Mouse (Mus musculus): ENCODE results near the gene Tet2.

Tet2 gene

DNA sequence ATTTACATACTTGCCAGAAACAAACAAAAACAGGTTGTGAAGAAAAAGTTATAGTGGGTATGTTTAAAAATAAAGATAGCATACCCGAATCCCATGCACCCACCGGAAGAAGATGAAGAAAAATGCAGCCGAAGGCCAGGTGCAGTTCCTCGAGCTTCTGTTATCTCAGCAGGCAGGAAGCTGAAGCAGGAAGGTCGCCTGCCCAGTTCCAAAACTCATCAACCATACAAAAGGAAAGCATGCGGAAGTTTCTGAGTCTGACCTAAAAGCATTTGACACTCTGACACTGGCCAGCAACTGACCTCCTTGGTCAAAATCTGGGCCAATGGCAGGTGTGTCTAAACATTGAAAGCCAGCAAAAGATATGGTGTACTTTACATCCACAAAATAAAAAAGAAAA, 26.8 kb downstream of the Tet2 start:
- DNase-seq (ENCODE audit: low spot score in 2 of 2), result no peak

DNA sequence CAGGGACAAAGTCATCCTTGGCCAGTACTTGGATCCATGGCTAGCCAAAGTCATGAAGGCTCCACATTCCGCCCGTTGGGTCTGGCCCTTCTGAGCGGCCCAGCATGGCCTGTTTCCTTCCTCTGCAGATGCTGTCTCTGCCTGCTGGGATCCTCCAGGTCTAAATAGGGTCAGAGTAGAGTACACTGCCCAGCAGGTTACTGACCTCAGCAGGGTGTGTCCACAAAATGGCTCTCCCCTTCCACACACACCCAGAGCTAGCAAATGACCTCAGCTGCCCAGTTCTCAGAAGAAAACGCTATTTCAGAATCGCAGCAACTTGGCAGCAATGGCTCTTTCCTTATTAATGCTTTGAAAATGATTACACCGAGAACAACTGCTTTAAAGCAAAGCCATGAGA, 27.5 kb downstream of the Tet2 start:
- no peak for DNase-seq (ENCODE audit: low spot score in 2 of 2)

GRCm38 (mm10) chr3:133516137-133516536, 28.8 kb downstream of the Tet2 start:
- DNase-seq (ENCODE audit: low spot score in 2 of 2), result no peak

- DNase-seq (ENCODE audit: low spot score in 2 of 2), result no peak
These were observed 29.6 kb downstream of the Tet2 start for GRCm38 (mm10) chr3:133515204-133515969.

DNA sequence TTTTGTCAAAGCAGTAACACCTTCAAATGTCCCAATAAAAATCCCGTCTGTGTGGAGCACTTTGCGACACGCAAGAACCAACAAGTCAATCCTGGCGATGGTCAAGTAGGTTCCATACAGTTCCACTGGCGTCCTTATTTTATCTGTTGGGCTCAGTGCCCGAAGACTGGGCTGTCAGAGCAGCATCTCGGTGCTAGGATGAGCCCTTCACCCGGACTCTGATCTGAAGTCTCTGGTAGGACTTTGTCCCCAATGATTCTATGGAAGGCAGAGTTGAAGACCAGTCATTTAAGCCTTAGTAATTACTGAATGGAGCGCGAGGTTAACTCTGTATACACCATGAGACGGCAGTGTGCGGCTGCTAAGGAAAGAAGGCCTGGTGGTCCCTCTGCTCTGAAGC, 30.6 kb downstream of the Tet2 start:
- DNase-seq (ENCODE audit: low spot score in 2 of 2), result no peak

GRCm38 (mm10) chr3:133513475-133513874, 31.5 kb downstream of the Tet2 start:
- DNase-seq (ENCODE audit: low spot score in 2 of 2), result no peak

DNA sequence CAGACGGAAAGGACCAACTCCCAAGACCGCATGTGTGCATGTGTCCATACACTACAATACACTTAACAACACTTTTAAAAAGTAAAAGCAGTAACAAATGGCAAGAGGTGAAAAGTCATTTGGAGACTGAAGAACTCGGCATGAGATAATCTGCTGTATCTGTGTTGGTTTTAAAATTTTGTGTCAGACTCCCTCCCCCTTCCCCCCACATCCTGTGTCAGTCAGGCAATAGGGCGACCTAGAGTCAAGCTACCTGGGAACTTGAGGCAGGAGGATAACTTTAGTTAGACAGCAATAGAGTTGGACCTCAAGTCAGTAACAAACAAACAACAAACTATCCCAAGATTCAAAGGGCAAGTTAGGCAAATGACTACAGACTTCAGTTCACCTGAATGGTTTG, 34.6 kb downstream of the Tet2 start:
- DNase-seq (ENCODE audit: low spot score in 2 of 2), result no peak

DNA sequence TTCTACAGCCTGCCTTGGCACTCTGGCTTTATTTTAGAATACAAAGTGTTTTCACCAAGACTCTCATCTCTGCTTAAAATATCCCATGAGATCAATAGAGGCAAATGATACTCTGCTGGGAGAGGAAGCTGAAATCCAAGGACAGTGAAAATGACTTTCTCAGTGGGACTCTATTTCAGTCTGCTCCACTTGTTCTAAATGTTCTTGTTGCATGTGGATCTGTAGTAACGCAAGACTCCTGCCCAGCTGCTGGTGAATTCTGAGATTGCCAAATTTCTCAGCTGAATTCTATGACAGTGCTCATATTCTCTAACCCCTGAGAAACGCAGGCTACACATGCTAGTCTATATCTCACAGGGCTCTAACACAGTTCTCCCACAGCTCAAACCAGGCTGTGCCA, 35.1 kb downstream of the Tet2 start:
- DNase-seq (ENCODE audit: low spot score in 2 of 2), result no peak

DNA sequence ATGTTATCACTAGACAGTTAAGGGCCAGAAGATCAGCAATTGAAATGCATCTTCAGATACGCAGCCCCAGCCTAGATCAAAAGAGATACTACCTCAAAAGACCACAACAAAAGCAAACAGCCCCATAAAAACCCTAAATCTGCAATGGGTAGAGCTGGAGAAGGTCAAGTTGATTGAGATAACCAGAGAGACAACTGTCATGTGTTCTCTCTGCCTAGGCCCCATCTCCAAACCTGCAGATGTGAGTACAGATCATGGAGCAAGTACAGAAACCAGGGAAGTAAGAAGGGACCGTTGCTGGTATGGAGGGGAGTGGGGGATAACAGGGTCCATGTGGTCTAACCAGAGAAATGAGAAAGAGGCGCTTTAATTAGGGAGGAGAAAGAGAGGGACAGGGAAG, 36.1 kb downstream of the Tet2 start:
- no peak for DNase-seq (ENCODE audit: low spot score in 2 of 2)

DNA sequence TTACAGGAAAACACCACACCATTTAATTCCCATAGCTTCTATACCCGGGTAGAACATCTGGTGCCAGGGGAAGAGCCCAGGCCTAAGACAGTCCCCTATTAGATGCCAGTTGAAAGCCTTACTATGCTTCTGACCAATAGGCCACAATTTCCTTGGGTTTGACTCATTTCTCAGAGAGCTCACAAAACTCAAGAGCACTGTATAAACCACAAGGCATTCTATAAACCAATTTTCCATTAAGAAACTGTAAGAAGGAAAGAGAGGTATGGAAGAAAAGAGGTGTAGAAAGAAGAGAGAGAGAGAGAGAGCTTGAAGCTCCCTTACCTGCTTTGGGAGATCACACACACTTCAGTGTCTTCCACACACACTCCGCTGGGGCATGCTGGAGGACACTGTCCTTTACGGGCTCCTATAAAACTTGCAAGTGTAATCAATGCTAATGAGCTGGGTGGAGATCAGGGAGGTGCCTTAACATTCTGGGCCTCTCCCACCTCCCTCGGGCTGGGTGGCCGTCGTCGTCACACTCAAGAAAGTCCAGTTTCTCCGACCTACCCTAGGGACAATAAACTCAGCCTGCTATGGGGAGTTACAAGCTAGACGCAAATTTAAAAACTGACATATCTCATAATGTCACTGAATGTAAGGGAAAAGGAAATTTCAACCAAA, 38.5 kb downstream of the Tet2 start:
- DNase-seq (ENCODE audit: low spot score in 2 of 2), result no peak

DNA sequence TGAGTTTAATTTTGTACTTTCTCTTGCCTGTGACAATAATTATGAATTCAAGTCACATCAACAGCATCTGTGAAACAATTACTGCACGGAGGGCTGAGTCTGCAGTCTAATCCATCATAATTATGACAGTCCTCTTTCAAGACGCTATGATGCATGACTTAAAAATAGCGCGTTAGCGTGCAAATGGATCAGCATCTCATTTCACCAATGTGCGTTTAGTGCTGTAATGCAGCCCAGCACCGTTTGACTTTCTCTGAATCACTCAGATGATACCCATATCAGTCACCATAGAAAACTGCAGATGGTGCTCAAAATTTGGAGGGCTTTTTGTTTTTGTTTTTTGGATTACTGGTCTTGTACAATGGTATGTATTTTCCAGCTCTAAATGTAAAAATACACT, 48.0 kb downstream of the Tet2 start:
- no peak for DNase-seq (ENCODE audit: low spot score in 2 of 2)

GRCm38 (mm10) chr3:133491370-133491769, 53.6 kb downstream of the Tet2 start:
- DNase-seq (ENCODE audit: low spot score in 2 of 2), result no peak

DNA sequence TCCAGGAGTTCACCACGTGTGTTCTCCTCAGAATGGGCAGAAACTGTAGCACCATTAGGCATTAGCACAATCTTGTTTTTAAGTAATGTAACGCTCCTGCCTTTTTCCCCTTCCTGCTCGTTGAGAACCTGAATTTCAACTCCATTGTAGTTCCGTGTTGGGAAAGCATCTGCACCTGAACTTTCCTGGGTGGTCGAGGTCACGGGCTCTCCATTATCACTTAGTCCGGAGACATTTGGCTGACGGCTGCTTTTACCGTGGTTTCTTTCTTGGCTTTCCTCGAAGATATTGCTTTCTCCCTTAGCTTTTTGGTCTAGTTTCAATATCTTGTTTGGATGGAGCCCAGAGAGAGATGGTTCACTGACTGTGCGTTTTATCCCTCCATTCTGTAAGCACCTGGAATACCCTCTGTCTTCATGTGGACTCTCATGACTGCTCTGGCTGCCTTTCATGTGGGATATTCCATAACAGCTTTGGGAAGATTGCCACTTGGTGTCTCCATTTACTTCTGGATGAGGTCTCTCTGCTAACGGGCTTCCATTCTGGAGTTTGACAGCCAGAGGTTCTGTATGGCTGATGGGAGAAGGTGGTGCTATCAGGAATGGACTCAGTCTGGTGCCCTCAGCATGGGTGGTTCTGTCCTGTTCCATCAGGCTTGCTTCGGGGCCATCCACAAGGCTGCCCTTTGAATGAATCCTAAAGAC, 56.8 kb downstream of the Tet2 start:
- DNase-seq (ENCODE audit: low spot score in 2 of 2), result no peak

GRCm38 (mm10) chr3:133482887-133483286, 62.1 kb downstream of the Tet2 start:
- DNase-seq (ENCODE audit: low spot score in 2 of 2), result no peak

DNA sequence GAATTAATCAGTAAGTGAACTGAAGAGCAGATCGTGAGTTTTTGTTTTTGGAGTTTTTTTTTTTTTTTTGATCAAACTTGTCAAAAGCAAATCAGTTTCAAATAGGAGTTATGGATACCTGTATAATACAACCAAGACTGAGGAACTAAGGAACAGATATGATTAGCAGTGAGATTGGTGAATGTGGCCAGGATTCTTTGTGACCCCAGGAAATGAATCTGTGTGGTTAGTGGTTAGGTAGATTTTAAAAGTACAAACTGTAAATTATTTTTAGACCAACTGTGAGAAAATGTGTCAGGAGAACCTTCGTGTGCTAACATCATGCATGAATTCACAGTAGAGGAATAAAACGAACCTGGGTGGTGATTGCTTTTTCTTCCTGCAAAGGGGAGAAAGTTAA, 66.0 kb downstream of the Tet2 start:
- no peak for DNase-seq (ENCODE audit: low spot score in 2 of 2)

GRCm38 (mm10) chr3:133473781-133474180, 71.2 kb downstream of the Tet2 start:
- no peak for DNase-seq (ENCODE audit: low spot score in 2 of 2)

DNA sequence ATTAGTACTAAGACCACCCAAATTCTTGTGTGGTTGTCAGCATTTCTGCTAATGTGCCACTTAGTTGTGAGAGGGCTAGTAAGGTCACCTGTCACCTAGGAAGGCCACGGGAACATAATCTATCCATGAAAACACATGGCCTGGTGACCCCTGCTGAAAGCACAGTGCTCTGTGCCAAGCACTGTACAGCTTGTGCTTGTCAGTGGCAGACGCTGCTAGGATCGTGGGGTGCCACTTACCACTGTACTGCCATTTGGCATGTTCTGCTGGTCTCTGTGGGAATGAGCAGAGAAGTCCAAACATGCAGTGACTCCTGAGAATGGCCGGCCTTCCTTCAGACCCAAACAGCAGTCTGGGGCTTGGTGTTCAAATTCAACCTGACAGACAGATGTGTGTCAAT, 73.8 kb downstream of the Tet2 start:
- no peak for DNase-seq (ENCODE audit: low spot score in 2 of 2)

GRCm38 (mm10) chr3:133468883-133469282, 76.1 kb downstream of the Tet2 start:
- no peak for DNase-seq (ENCODE audit: low spot score in 2 of 2)

- DNase-seq (ENCODE audit: low spot score in 2 of 2), result no peak
These were observed 81.7 kb downstream of the Tet2 start for GRCm38 (mm10) chr3:133463233-133463632.

- DNase-seq (ENCODE audit: low spot score in 2 of 2), result no peak
These were observed 82.5 kb downstream of the Tet2 start for GRCm38 (mm10) chr3:133462485-133462884.

DNA sequence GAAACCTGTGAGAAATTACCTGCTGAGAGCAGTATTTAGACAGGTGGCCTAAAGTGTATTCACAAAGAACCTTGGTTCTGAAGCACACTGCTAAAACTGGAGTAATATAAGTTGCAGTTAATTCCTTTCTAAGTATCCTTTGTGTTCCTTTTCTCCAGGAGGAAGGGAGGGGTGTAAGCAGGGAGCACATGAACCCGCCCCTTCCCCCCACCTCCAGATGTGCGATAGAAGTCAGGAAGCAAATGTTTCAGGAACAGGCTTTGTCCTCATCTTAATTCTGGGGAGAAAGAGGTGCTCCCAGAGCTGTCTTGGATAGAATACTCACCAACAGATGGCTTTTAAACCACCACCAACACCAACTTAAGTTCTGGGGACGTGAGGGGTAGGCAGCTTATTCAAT, 82.9 kb downstream of the Tet2 start:
- DNase-seq (ENCODE audit: low spot score in 2 of 2), result no peak

DNA sequence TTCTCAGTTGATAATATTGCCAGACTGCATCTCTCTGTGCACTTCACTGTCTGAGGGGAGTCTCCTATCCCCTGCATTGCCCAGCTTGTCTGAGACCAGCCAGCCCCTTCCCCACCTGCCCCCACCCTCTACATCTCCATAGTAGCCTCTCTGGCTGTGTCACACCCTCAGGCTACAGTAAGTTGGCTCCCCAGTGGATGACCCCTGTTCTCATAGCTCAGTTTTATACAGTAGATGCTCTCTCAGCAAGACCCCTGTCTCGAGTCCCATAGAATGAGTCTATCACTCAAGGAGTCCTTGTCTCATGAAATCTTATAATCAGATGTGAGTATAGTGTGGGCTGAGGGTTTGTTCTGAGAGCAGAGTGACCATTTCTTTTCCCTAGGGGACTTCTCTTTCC, 85.8 kb downstream of the Tet2 start:
- no peak for DNase-seq (ENCODE audit: low spot score in 2 of 2)

DNA sequence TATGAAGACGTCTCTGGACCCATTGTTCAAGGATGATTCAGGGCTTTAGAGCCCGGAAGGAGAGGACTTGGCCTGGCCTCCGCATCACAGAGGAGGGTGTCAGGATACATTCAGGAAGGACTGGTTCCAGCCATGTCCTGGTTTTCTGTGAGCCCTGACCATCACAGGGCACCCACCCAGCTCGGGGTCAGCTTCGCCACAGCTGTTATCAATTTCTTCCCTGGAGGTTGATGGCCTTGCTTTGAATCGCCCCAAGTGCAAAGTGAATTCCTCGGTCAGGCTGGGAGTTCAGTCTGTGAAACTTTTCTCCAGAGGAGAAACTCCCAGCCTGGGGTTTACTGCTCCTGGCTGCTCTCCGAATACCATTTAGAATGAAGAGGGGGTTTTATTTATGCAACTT, 91.0 kb downstream of the Tet2 start:
- no peak for DNase-seq (ENCODE audit: low spot score in 2 of 2)

Measured in spleen, postnatal 14 days (tissue).